9 mouse cellular contexts compared by ENCODE assay signal in genomic region chr3:9608441-9608905, GRCm38 (mm10). TPM values are rescaled to one million over a fixed set of nuclear protein-coding genes. Genes with fewer than 3 reads are reported as not detected.
DNase-seq lines count a peak whose midpoint lies in the region; ATAC-seq and TF ChIP-seq lines count a peak whose summit lies in the region.
"Had no signal": no experiment of that assay in that cellular context is flagged by ENCODE, and none has a peak within 500 bp of the region (broad histone marks: within the 10 kb centered on the region; RNA-seq: fewer than 3 reads in every experiment).

No protein-coding gene starts in this region.

- peak overlapping the region; percentile 82 for H3K4me2 ChIP-seq in forebrain, postnatal 0 days (ENCODE audit: low read depth)
- peak overlapping the region; percentile 86 for H3K4me2 ChIP-seq in limb, embryonic 13.5 days (replicated peaks)
- peak overlapping the region; percentile 88 for H3K4me2 ChIP-seq in midbrain, embryonic 11.5 days
- H3K4me2 ChIP-seq in stomach, embryonic 16.5 days (ENCODE audit: low read depth, low read length), result peak overlapping the region; percentile 64

- H3K9ac ChIP-seq in forebrain, postnatal 0 days, result peak overlapping the region; percentile 84
- H3K9ac ChIP-seq in limb, embryonic 13.5 days, result peak overlapping the region; percentile 92
- peak overlapping the region; percentile 92 for H3K9ac ChIP-seq in midbrain, embryonic 11.5 days (ENCODE audit: low read length)
- H3K9ac ChIP-seq in stomach, embryonic 16.5 days (ENCODE audit: low read length), result peak overlapping the region; percentile 97

- no peaks in the 10 kb centered on the region for H3K36me3 ChIP-seq in forebrain, postnatal 0 days (ENCODE audit: insufficient read depth)
- H3K36me3 ChIP-seq in limb, embryonic 13.5 days, result no peaks in the 10 kb centered on the region
- no peaks in the 10 kb centered on the region for H3K36me3 ChIP-seq in midbrain, embryonic 11.5 days (ENCODE audit: control insufficient read depth, insufficient read depth, low read length)
- no peaks in the 10 kb centered on the region for H3K36me3 ChIP-seq in stomach, embryonic 16.5 days (ENCODE audit: control insufficient read depth, insufficient read depth, low read length)
- H3K36me3 ChIP-seq: G1E had no signal

- H3K4me3 ChIP-seq in forebrain, postnatal 0 days (ENCODE audit: low read depth, low read length), result peak overlapping the region; percentile 90
- H3K4me3 ChIP-seq in limb, embryonic 13.5 days, result peak overlapping the region; percentile 90
- peak overlapping the region; percentile 82 for H3K4me3 ChIP-seq in midbrain, embryonic 11.5 days (ENCODE audit: low read depth, low read length)
- H3K4me3 ChIP-seq in stomach, embryonic 16.5 days (replicated peaks; ENCODE audit: low read length), result peak overlapping the region; percentile 88

- WGBS in forebrain, postnatal 0 days, result under 1% methylated on average over 16 of the region's 16 CpGs
- 1% methylated on average over 16 of the region's 16 CpGs for WGBS in limb, embryonic 13.5 days
- WGBS in midbrain, embryonic 11.5 days, result under 1% methylated on average over 16 of the region's 16 CpGs
- WGBS in stomach, embryonic 16.5 days, result 1% methylated on average over 16 of the region's 16 CpGs

- peak overlapping the region; percentile 96 for H3K27ac ChIP-seq in forebrain, postnatal 0 days (ENCODE audit: low read depth, low read length)
- peak overlapping the region; percentile 93; the same call in 1 of the 2 replicates for H3K27ac ChIP-seq in limb, embryonic 13.5 days
- H3K27ac ChIP-seq in midbrain, embryonic 11.5 days (ENCODE audit: low read depth, low read length), result peak overlapping the region; percentile 89; the same call in 1 of the 2 replicates
- peak overlapping the region; percentile 95 for H3K27ac ChIP-seq in stomach, embryonic 16.5 days (ENCODE audit: low read length)

- peaks cover 10% of the 10 kb centered on the region for H3K4me1 ChIP-seq in forebrain, postnatal 0 days (ENCODE audit: insufficient read depth)
- peaks cover 58% of the 10 kb centered on the region for H3K4me1 ChIP-seq in limb, embryonic 13.5 days
- peaks cover 12% of the 10 kb centered on the region for H3K4me1 ChIP-seq in midbrain, embryonic 11.5 days (ENCODE audit: control insufficient read depth, insufficient read depth, low read length)
- peaks cover 41% of the 10 kb centered on the region for H3K4me1 ChIP-seq in stomach, embryonic 16.5 days (ENCODE audit: control insufficient read depth, insufficient read depth, low read length)

- H3K9me3 ChIP-seq in forebrain, postnatal 0 days (ENCODE audit: low read length), result no peaks in the 10 kb centered on the region
- H3K9me3 ChIP-seq in limb, embryonic 13.5 days, result no peaks in the 10 kb centered on the region
- H3K9me3 ChIP-seq in midbrain, embryonic 11.5 days (ENCODE audit: control insufficient read depth, low read length), result no peaks in the 10 kb centered on the region
- no peaks in the 10 kb centered on the region for H3K9me3 ChIP-seq in stomach, embryonic 16.5 days (replicated peaks; ENCODE audit: control insufficient read depth, low read length)

- no peaks in the 10 kb centered on the region for H3K27me3 ChIP-seq in forebrain, postnatal 0 days (ENCODE audit: insufficient read depth, low read length)
- no peaks in the 10 kb centered on the region for H3K27me3 ChIP-seq in limb, embryonic 13.5 days
- H3K27me3 ChIP-seq in midbrain, embryonic 11.5 days (ENCODE audit: control insufficient read depth, insufficient read depth, low read length), result no peaks in the 10 kb centered on the region
- H3K27me3 ChIP-seq in stomach, embryonic 16.5 days (ENCODE audit: control insufficient read depth, insufficient read depth, low read length), result no peaks in the 10 kb centered on the region

- DNase-seq in frontal cortex, postnatal 25 days (ENCODE audit: low spot score in 2 of 2), result no peak
- DNase-seq in adrenal gland, postnatal 36 days, result peak; percentile 48 to 61
- DNase-seq in forebrain, postnatal 0 days, result no peak
- DNase-seq in midbrain, embryonic 11.5 days (ENCODE audit: low spot score, missing footprints), result peak; percentile 97

- peak; percentile 22 for ATAC-seq in frontal cortex, adult (ENCODE audit: low TSS enrichment)
- no peak for ATAC-seq in forebrain, postnatal 0 days
- peak; percentile 34 for ATAC-seq in inflammation-experienced regulatory T-cells, adult 6 months
- peak; percentile 21; the same call in 1 of the 2 replicates for ATAC-seq in limb, embryonic 13.5 days (ENCODE audit: low FRiP score, low read depth)
- peak; percentile 28; the same call in 1 of the 2 replicates for ATAC-seq in midbrain, embryonic 11.5 days (ENCODE audit: low FRiP score)
- ATAC-seq in stomach, embryonic 16.5 days (ENCODE audit: insufficient read depth, low FRiP score), result no peak

- no peak for TF ChIP-seq CTCF in forebrain, postnatal 0 days (IDR thresholded peaks at IDR 0.05; ENCODE audit: low read depth)

RNA-seq across cellular contexts. Expression of gene Zfp704, which starts 1.4 kb away (rescaled TPM):
- 10 to 100 TPM; 11.7 to 15.3 TPM for total RNA-seq in adrenal gland, postnatal 36 days (2021)
- total RNA-seq in forebrain, postnatal 0 days (2014; rRNA removed), result 63.6 and 70.4 TPM in 2 replicates
- 6.5 and 13.0 TPM in 2 replicates for polyA plus RNA-seq in forebrain, postnatal 0 days (2015; fragmentation: Nextera tagmentation; extraction: Ambion mirVana)
- polyA plus RNA-seq in inflammation-experienced regulatory T-cells, adult 6 months (2017; shearing (Covaris generic)), result 1 to 10 TPM in 2 of 3 experiments, under 1 TPM in 1; 0.33 to 2.2 (median 2.1) TPM
- 11.1 and 11.9 TPM in 2 replicates for polyA plus RNA-seq in limb, embryonic 13.5 days (2015; fragmentation: Nextera tagmentation; extraction: Ambion mirVana)
- 4.5 and 5.5 TPM in 2 replicates for polyA plus RNA-seq in midbrain, embryonic 11.5 days (2014; fragmentation: Nextera tagmentation; extraction: Ambion mirVana)
- polyA plus RNA-seq in stomach, embryonic 16.5 days (2015; fragmentation: Nextera tagmentation; extraction: Ambion mirVana), result 8.5 and 9.5 TPM in 2 replicates

Comparison
In these comparisons a context has a peak if more than half of its experiments do, and no peak if none do; other contexts are left out.
1. ATAC-seq: peak in frontal cortex, adult (single experiment), inflammation-experienced regulatory T-cells, adult 6 months (single experiment), limb, embryonic 13.5 days (single experiment) and midbrain, embryonic 11.5 days (single experiment); none in forebrain, postnatal 0 days (single experiment) and stomach, embryonic 16.5 days (single experiment).
2. DNase-seq: peak in adrenal gland, postnatal 36 days (2 of 2) and midbrain, embryonic 11.5 days (single experiment); none in frontal cortex, postnatal 25 days (0 of 2) and forebrain, postnatal 0 days (single experiment).
3. Peak in every context shown above with its lines, with median percentiles within 50 percentile points of each other: H3K27ac ChIP-seq, H3K4me2 ChIP-seq, H3K4me3 ChIP-seq and H3K9ac ChIP-seq.